Mouse (Mus musculus) MEL (cell line): ENCODE data around the gene 4930544D05Rik. TPM values are rescaled to one million over a fixed set of nuclear protein-coding genes. Genes with fewer than 3 reads are reported as not detected.

ENCODE experiments used
- DNase-seq: peaks from one replicate; pipeline ENCODE4 v3.0.0; 2011; ENCODE audit warnings: low read depth, low spot score
- H3K27ac ChIP-seq: 2 replicates; pipeline ENCODE4 v1.5.1; 2012; ENCODE audit warnings: low read depth, mild to moderate bottlenecking, control low read depth, low read length, moderate library complexity; ENCODE audit not compliant: control insufficient read depth
- H3K27me3 ChIP-seq, 2 experiments: fragments of 150-350 bp in 1 of 2; sonication (generic) in 1 of 2; 2 replicates each; pipeline ENCODE4 v1.6.1; 2012; ENCODE audit warnings: low read length in 2 of 2, mild to moderate bottlenecking in 2 of 2, improper control_type of control experiment in 1 of 2, moderate library complexity in 1 of 2; ENCODE audit not compliant: insufficient read depth in 2 of 2, control insufficient read depth in 1 of 2
- H3K36me3 ChIP-seq, 2 experiments: 2 replicates each; pipeline ENCODE4 v1.6.1; 2012 to 2014; ENCODE audit warnings: low read length in 2 of 2, improper control_type of control experiment in 1 of 2, inconsistent platforms in 1 of 2, mild to moderate bottlenecking in 1 of 2; ENCODE audit not compliant: insufficient read depth in 2 of 2, control insufficient read depth in 1 of 2
- H3K4me1 ChIP-seq, 2 experiments: fragments of 150-350 bp in 1 of 2; sonication (generic) in 1 of 2; 2 replicates each; pipeline ENCODE4 v1.6.1; 2012; ENCODE audit warnings: low read length in 2 of 2, improper control_type of control experiment in 1 of 2, mild to moderate bottlenecking in 1 of 2; ENCODE audit not compliant: insufficient read depth in 2 of 2, control insufficient read depth in 1 of 2
- H3K4me3 ChIP-seq, 2 experiments: fragments of 150-350 bp in 1 of 2; sonication (generic) in 1 of 2; 2 replicates each; pipeline ENCODE4 v1.5.1; 2012; ENCODE audit warnings: low read depth in 2 of 2, low read length in 2 of 2, mild to moderate bottlenecking in 2 of 2, moderate library complexity in 2 of 2, control low read depth in 1 of 2, improper control_type of control experiment in 1 of 2; ENCODE audit not compliant: control insufficient read depth in 1 of 2, insufficient read depth in 1 of 2
- H3K79me2 ChIP-seq: 2 replicates; pipeline ENCODE4 v1.6.1; 2012; ENCODE audit warnings: mild to moderate bottlenecking, low read length, moderate library complexity; ENCODE audit not compliant: control insufficient read depth, poor library complexity, insufficient read depth
- H3K9ac ChIP-seq: 2 replicates; pipeline ENCODE4 v1.6.1; 2012; ENCODE audit warnings: low read depth, mild to moderate bottlenecking, control low read depth, low read length, moderate library complexity; ENCODE audit not compliant: control insufficient read depth, poor library complexity, severe bottlenecking
- H3K9me3 ChIP-seq: fragments of 150-350 bp; sonication (generic); replicated peaks from 2 replicates; pipeline ENCODE4 v1.6.1; 2012; ENCODE audit warnings: mild to moderate bottlenecking, low read length, improper control_type of control experiment, moderate library complexity; ENCODE audit not compliant: insufficient read depth
- CHD2 ChIP-seq: IDR thresholded peaks from 2 replicates; pipeline ENCODE4 v1.6.1; 2011; ENCODE audit warnings: low read length, improper control_type of control experiment
- EP300 ChIP-seq, 2 experiments: IDR thresholded peaks; 2 replicates each; pipeline ENCODE4 v1.6.1; 2011; ENCODE audit warnings: improper control_type of control experiment in 2 of 2, low read length in 2 of 2, low read depth in 1 of 2, mild to moderate bottlenecking in 1 of 2
- ETS1 ChIP-seq: IDR thresholded peaks from 2 replicates; pipeline ENCODE4 v1.6.1; 2012; ENCODE audit warnings: low read depth, mild to moderate bottlenecking, inconsistent platforms, low read length, improper control_type of control experiment, moderate library complexity
- HCFC1 ChIP-seq: IDR thresholded peaks from 2 replicates; pipeline ENCODE4 v1.6.1; 2012; ENCODE audit warnings: low read depth, mild to moderate bottlenecking, inconsistent platforms, low read length, improper control_type of control experiment, moderate library complexity
- JUND ChIP-seq: IDR thresholded peaks from 2 replicates; pipeline ENCODE4 v1.6.1; 2011; ENCODE audit warnings: low read depth, mild to moderate bottlenecking, improper control_type of control experiment, low read length
- MAFK ChIP-seq: IDR thresholded peaks from 2 replicates; pipeline ENCODE4 v1.6.1; 2011; ENCODE audit warnings: low read depth, mild to moderate bottlenecking, low read length, improper control_type of control experiment, borderline replicate concordance
- MAZ ChIP-seq: IDR thresholded peaks from 2 replicates; pipeline ENCODE4 v1.6.1; 2012; ENCODE audit warnings: low read depth, mild to moderate bottlenecking, inconsistent platforms, low read length, improper control_type of control experiment
- MEF2A ChIP-seq: IDR thresholded peaks from 2 replicates; pipeline ENCODE4 v1.6.1; 2014; ENCODE audit warnings: low read depth, mild to moderate bottlenecking, inconsistent platforms, low read length, improper control_type of control experiment; ENCODE audit not compliant: poor library complexity, insufficient replicate concordance, severe bottlenecking; ENCODE audit errors: extremely low read depth
- MXI1 ChIP-seq: IDR thresholded peaks from 2 replicates; pipeline ENCODE4 v1.6.1; 2011; ENCODE audit warnings: mild to moderate bottlenecking, low read depth, low read length, improper control_type of control experiment
- MYC ChIP-seq: IDR thresholded peaks from 2 replicates; pipeline ENCODE4 v1.6.1; 2011; ENCODE audit warnings: low read depth, mild to moderate bottlenecking, low read length, improper control_type of control experiment, moderate library complexity
- NELFE ChIP-seq: IDR thresholded peaks from 2 replicates; pipeline ENCODE4 v1.6.1; 2011; ENCODE audit warnings: low read depth, low read length, improper control_type of control experiment
- NRF1 ChIP-seq: IDR thresholded peaks from 2 replicates; pipeline ENCODE4 v1.6.1; 2014; ENCODE audit warnings: low read depth, mild to moderate bottlenecking, inconsistent platforms, low read length, improper control_type of control experiment, moderate library complexity; ENCODE audit not compliant: poor library complexity, insufficient read depth, severe bottlenecking
- POLR2A ChIP-seq, 2 experiments: IDR thresholded peaks; 2 replicates each; pipeline ENCODE4 v1.6.1; 2011 to 2012; ENCODE audit warnings: low read length in 2 of 2, mild to moderate bottlenecking in 2 of 2, control low read depth in 1 of 2, improper control_type of control experiment in 1 of 2, low read depth in 1 of 2, moderate library complexity in 1 of 2; ENCODE audit not compliant: control insufficient read depth in 1 of 2, insufficient read depth in 1 of 2, poor library complexity in 1 of 2
- POLR2AphosphoS2 ChIP-seq: IDR thresholded peaks from 2 replicates; pipeline ENCODE4 v1.6.1; 2011; ENCODE audit warnings: low read length, improper control_type of control experiment
- POLR2AphosphoS5 ChIP-seq: IDR thresholded peaks from 2 replicates; pipeline ENCODE4 v1.6.1; 2012; ENCODE audit warnings: low read depth, borderline replicate concordance, mild to moderate bottlenecking, inconsistent platforms, low read length, moderate library complexity, mixed read lengths
- RAD21 ChIP-seq: IDR thresholded peaks from 2 replicates; pipeline ENCODE4 v1.6.1; 2011; ENCODE audit warnings: mild to moderate bottlenecking, low read depth, low read length, improper control_type of control experiment
- RCOR1 ChIP-seq: IDR thresholded peaks from 2 replicates; pipeline ENCODE4 v1.6.1; 2012; ENCODE audit warnings: low read depth, mild to moderate bottlenecking, inconsistent platforms, low read length, improper control_type of control experiment
- SIN3A ChIP-seq: IDR thresholded peaks from 2 replicates; pipeline ENCODE4 v1.6.1; 2012; ENCODE audit warnings: low read length, improper control_type of control experiment, inconsistent platforms
- SMC3 ChIP-seq: IDR thresholded peaks from 2 replicates; pipeline ENCODE4 v1.6.1; 2011; ENCODE audit warnings: low read depth, low read length, improper control_type of control experiment
- TCF12 ChIP-seq: IDR thresholded peaks from 2 replicates; pipeline ENCODE4 v1.6.1; 2014; ENCODE audit warnings: low read depth, mild to moderate bottlenecking, inconsistent platforms, low read length, improper control_type of control experiment, moderate library complexity
- UBTF ChIP-seq: IDR thresholded peaks from 2 replicates; pipeline ENCODE4 v1.6.1; 2012; ENCODE audit warnings: low read depth, mild to moderate bottlenecking, inconsistent platforms, low read length, improper control_type of control experiment, moderate library complexity, borderline replicate concordance; ENCODE audit not compliant: insufficient read depth
- USF2 ChIP-seq, 2 experiments: IDR thresholded peaks; 2 replicates each; pipeline ENCODE4 v1.6.1; 2011 to 2012; ENCODE audit warnings: improper control_type of control experiment in 2 of 2, low read length in 2 of 2, borderline replicate concordance in 1 of 2, inconsistent platforms in 1 of 2, low read depth in 1 of 2, mild to moderate bottlenecking in 1 of 2; ENCODE audit not compliant: insufficient read depth in 1 of 2
- ZC3H11A ChIP-seq: IDR thresholded peaks from 2 replicates; pipeline ENCODE4 v1.6.1; 2012; ENCODE audit warnings: low read depth, mild to moderate bottlenecking, inconsistent platforms, low read length, improper control_type of control experiment
- ZKSCAN1 ChIP-seq: IDR thresholded peaks from 2 replicates; pipeline ENCODE4 v1.6.1; 2012; ENCODE audit warnings: low read depth, mild to moderate bottlenecking, inconsistent platforms, low read length, improper control_type of control experiment, moderate library complexity
- ZNF384 ChIP-seq: IDR thresholded peaks from 2 replicates; pipeline ENCODE4 v1.6.1; 2012; ENCODE audit warnings: low read depth, mild to moderate bottlenecking, inconsistent platforms, low read length, improper control_type of control experiment
- polyA plus RNA-seq, 2 experiments: library from polyadenylated mRNA; stranded (reverse) in 1 of 2; unstranded in 1 of 2; fragments of >175 nt in 1 of 2; fragments of >200 nt in 1 of 2; gene quantifications; 2 replicates each; pipeline versions ENCODE4 v1.2.1 to v1.2.4; 2012; ENCODE audit warnings: low replicate concordance in 2 of 2, low read depth in 1 of 2; ENCODE audit not compliant: insufficient read length in 2 of 2, insufficient read depth in 1 of 2, missing spikeins in 1 of 2
- total RNA-seq: library from RNA; depleted of rRNA; stranded (reverse); fragments of 300-350 nt; gene quantifications from 2 replicates; pipeline ENCODE4 v1.2.3, GENCODE M21; 2012

4930544D05Rik gene
- total and polyA plus RNA-seq, 3 experiments: 0.10 TPM; not detected in 2

GRCm38 (mm10) chr11:70572348-70572902 lies 43.2 kb upstream of the 4930544D05Rik start (continued):
- TF ChIP-seq NELFE (no peak), NRF1 (no peak), POLR2AphosphoS2 (no peak), ETS1 (peak; percentile 92), HCFC1 (0 out of 2 replicates have a peak, but pooled peaks have one; percentile 33), MEF2A (no peak), UBTF (no peak), RCOR1 (peak; percentile 73), SIN3A (peak; percentile 80), EP300 (IDR thresholded peaks at IDR 0.05; ENCODE audit: low read depth in 1 of 2, low read length in 2 of 2) (peak; percentile 92 to 96), MAFK (peak; percentile 69), ZKSCAN1 (no peak), ZNF384 (peak; percentile 77), MYC (peak; percentile 66; the same call in 1 of the 2 replicates), TCF12 (peak; percentile 96), CHD2 (no peak), JUND (no peak), MAZ (no peak), ZC3H11A (no peak)
- TF ChIP-seq, all 39 proteins: peak for 13

- Histone ChIP-seq H3K9me3 (no peaks in the 10 kb centered on the region), H3K4me1 (peaks cover 25 to 54% of the 10 kb centered on the region in 2 experiments), H3K27ac (no peak overlapping the region), H3K79me2 (peaks cover 42% of the 10 kb centered on the region), H3K9ac (no peak overlapping the region), H3K27me3 (no peaks in the 10 kb centered on the region), H3K4me3 (no peak overlapping the region), H3K36me3 (peaks cover 0 to 51% of the 10 kb centered on the region in 2 experiments; a peak in 2 of 4 replicates)
- DNase-seq: no peak
- TF ChIP-seq ZC3H11A (no peak), NRF1 (no peak), POLR2AphosphoS5 (no peak), RCOR1 (no peak), POLR2A (IDR thresholded peaks at IDR 0.05; ENCODE audit: control insufficient read depth in 1 of 2, insufficient read depth in 1 of 2, low read depth in 1 of 2, low read length in 2 of 2, poor library complexity in 1 of 2) (no peak), MXI1 (no peak), SMC3 (no peak), JUND (no peak), NELFE (no peak), ZKSCAN1 (no peak), RAD21 (no peak), POLR2AphosphoS2 (no peak), CHD2 (no peak), MYC (no peak), USF2 (IDR thresholded peaks at IDR 0.05; ENCODE audit: borderline replicate concordance in 1 of 2, insufficient read depth in 1 of 2, low read depth in 1 of 2, low read length in 2 of 2) (no peak)
Observed at GRCm38 (mm10) chr11:70573872-70574271, 41.8 kb upstream of the 4930544D05Rik start.
